Mouse (Mus musculus) T-cell, adult 66 days (primary cell): ENCODE data around the gene Dab1. TPM values are rescaled to one million over a fixed set of nuclear protein-coding genes. Genes with fewer than 3 reads are reported as not detected.

Source experiments
- total RNA-seq, 2 experiments: library from RNA; stranded (reverse); gene quantifications; 3 replicates in 1 of 2; 4 replicates in 1 of 2; pipeline ENCODE4 v1.2.4; 2023

Gene Dab1
- total RNA-seq = not detected

GRCm38 (mm10) chr4:103619321-103619945 lies at the start of gene Dab1:
Dab1 (plus strand) TSS chr4:103619359.

DNA sequence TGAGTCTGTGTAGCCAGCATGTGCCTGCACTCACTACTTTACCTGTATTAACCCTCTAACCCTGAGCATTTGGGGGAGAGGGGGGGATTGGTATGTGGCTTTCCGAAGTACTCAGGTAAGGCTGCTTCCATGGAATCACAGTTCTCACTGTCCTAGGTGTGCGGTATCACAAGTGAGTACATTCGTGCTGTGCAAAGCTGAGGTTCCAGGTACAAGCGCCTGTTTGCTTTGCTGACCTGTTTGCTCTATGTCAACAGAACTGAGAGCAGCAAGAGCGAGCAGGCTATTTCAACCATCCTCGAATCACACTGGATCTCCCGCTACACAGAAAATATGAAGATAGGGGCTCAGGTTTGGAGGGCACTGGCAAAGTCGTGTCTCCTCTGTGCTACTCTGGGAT lies 1146.9 kb downstream of the Dab1 start, which contains the start of gene C8b:
TSS of gene C8b (plus strand) at position 253 of the 400 bp plus-strand sequence.

